Mouse (Mus musculus): Measurements from ENCODE around the gene Fyb2. TPM values are rescaled to one million over a fixed set of nuclear protein-coding genes. Genes with fewer than 3 reads are reported as not detected.

The Fyb2 gene
- total and polyA plus RNA-seq, 3 experiments, result 0.08 to 0.10 TPM; not detected in 1

DNA sequence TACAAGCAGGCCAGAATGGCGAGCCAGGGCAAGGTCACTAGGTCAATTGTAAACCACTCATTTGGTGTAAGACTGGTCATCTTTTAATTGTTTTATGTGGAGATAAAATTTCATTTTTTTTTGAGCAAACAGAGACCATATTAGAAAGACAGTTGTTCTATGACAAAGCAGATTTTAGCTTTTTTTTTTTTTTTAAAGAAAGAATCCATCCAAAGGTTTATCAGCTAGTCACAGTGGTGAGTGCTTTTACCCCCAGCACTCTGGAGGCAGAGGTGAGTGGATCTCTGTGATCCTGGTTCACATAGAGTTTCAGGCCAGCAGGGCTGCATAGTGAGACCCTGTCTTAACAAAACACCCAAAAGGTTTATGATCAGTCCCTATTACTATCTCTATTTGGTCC lies 31.2 kb downstream of the Fyb2 start (continued):
- TF ChIP-seq ETS1 (IDR thresholded peaks at IDR 0.05; ENCODE audit: low read depth, low read length) (no peak; the same call in 1 of the 2 replicates), CTCF (IDR thresholded peaks at IDR 0.05 in 2 of 3, conservative IDR thresholded peaks at IDR 0.05 in 1 of 3; ENCODE audit: control insufficient read depth in 1 of 3, insufficient read depth in 1 of 3, low read depth in 2 of 3, low read length in 3 of 3, poor library complexity in 1 of 3, severe bottlenecking in 1 of 3) (no peak), TCF12 (IDR thresholded peaks at IDR 0.05; ENCODE audit: low read depth, low read length) (peak; percentile 43; the same call in 1 of the 2 replicates), POLR2A (IDR thresholded peaks at IDR 0.05; ENCODE audit: control insufficient read depth in 1 of 2, insufficient read depth in 1 of 2, low read depth in 1 of 2, low read length in 2 of 2, poor library complexity in 1 of 2) (no peak), MYC (IDR thresholded peaks at IDR 0.05; ENCODE audit: low read depth, low read length) (no peak), NELFE (IDR thresholded peaks at IDR 0.05; ENCODE audit: low read depth, low read length) (no peak), NRF1 (IDR thresholded peaks at IDR 0.05; ENCODE audit: insufficient read depth, low read depth, low read length, poor library complexity, severe bottlenecking) (no peak), USF2 (IDR thresholded peaks at IDR 0.05; ENCODE audit: borderline replicate concordance in 1 of 2, insufficient read depth in 1 of 2, low read depth in 1 of 2, low read length in 2 of 2) (no peak), ZNF384 (IDR thresholded peaks at IDR 0.05; ENCODE audit: low read depth, low read length) (peak; percentile 88), ZKSCAN1 (IDR thresholded peaks at IDR 0.05; ENCODE audit: low read depth, low read length) (no peak), RCOR1 (IDR thresholded peaks at IDR 0.05; ENCODE audit: low read depth, low read length) (no peak), TBP (IDR thresholded peaks at IDR 0.05; ENCODE audit: low read depth, low read length) (no peak), MAX (IDR thresholded peaks at IDR 0.05; ENCODE audit: low read length) (no peak), SIN3A (IDR thresholded peaks at IDR 0.05; ENCODE audit: low read length) (no peak), ZC3H11A (IDR thresholded peaks at IDR 0.05; ENCODE audit: low read depth, low read length) (no peak), POLR2AphosphoS5 (IDR thresholded peaks at IDR 0.05; ENCODE audit: borderline replicate concordance, low read depth, low read length) (no peak), MYB (IDR thresholded peaks at IDR 0.05; ENCODE audit: low read depth, low read length) (0 out of 2 replicates have a peak, but pooled peaks have one; percentile 7), USF1 (IDR thresholded peaks at IDR 0.05; ENCODE audit: low read depth, low read length) (no peak), UBTF (IDR thresholded peaks at IDR 0.05; ENCODE audit: borderline replicate concordance, insufficient read depth, low read depth, low read length) (no peak), CHD1 (IDR thresholded peaks at IDR 0.05; ENCODE audit: low read depth, low read length) (no peak), SMC3 (IDR thresholded peaks at IDR 0.05; ENCODE audit: low read depth, low read length) (no peak), ELF1 (IDR thresholded peaks at IDR 0.05; ENCODE audit: low read depth, low read length) (no peak)

DNA sequence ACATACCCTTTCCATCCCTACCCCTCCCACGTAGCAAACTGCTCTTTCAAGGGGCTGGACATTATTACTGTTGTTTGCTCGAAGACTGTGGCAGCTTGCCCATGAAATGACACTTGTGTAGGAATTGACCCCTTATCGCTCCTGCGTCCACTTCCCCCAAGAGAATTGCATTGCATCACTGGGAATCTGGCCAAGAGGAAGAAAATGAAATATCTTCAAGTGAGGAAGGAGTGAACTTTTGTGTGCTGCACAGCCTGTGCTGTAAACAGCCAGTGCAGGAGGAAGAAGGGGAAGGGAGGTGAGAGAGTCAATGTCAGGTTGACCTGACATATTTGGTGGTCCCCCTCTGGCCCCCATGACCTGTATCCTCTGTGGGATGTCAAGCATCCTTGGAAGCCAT lies 35.6 kb downstream of the Fyb2 start:
- no peak overlapping the region for H3K4me3 ChIP-seq (ENCODE audit: control insufficient read depth in 1 of 2, insufficient read depth in 1 of 2, low read depth in 2 of 2, low read length in 2 of 2)
- peak; percentile 84 for DNase-seq (ENCODE audit: low read depth, low spot score)
- no peaks in the 10 kb centered on the region for H3K9me3 ChIP-seq (replicated peaks; ENCODE audit: insufficient read depth, low read length)

More for the DNA sequence above, 35.6 kb downstream of the Fyb2 start:
- Histone ChIP-seq H3K9ac (ENCODE audit: control insufficient read depth, low read depth, low read length, poor library complexity, severe bottlenecking) (no peak overlapping the region), H3K27me3 (ENCODE audit: control insufficient read depth in 1 of 2, insufficient read depth in 2 of 2, low read length in 2 of 2) (no peaks in the 10 kb centered on the region), H3K79me2 (ENCODE audit: control insufficient read depth, insufficient read depth, low read length, poor library complexity) (no peaks in the 10 kb centered on the region), H3K36me3 (ENCODE audit: control insufficient read depth in 1 of 2, insufficient read depth in 2 of 2, low read length in 2 of 2) (peaks cover 0 to 31% of the 10 kb centered on the region in 2 experiments; a peak in 2 of 4 replicates), H3K27ac (ENCODE audit: control insufficient read depth, low read depth, low read length) (peak overlapping the region; percentile 45; the same call in 1 of the 2 replicates), H3K4me1 (ENCODE audit: control insufficient read depth in 1 of 2, insufficient read depth in 2 of 2, low read length in 2 of 2) (peaks cover 8 to 29% of the 10 kb centered on the region in 2 experiments)
- TF ChIP-seq GATA1 (IDR thresholded peaks at IDR 0.05; ENCODE audit: low read depth, low read length) (peak; percentile 89), NRF1 (IDR thresholded peaks at IDR 0.05; ENCODE audit: insufficient read depth, low read depth, low read length, poor library complexity, severe bottlenecking) (no peak), ZKSCAN1 (IDR thresholded peaks at IDR 0.05; ENCODE audit: low read depth, low read length) (no peak), RCOR1 (IDR thresholded peaks at IDR 0.05; ENCODE audit: low read depth, low read length) (peak; percentile 55; the same call in 1 of the 2 replicates), TCF12 (IDR thresholded peaks at IDR 0.05; ENCODE audit: low read depth, low read length) (peak; percentile 61; the same call in 1 of the 2 replicates), MEF2A (IDR thresholded peaks at IDR 0.05; ENCODE audit: extremely low read depth, insufficient replicate concordance, low read depth, low read length, poor library complexity, severe bottlenecking) (no peak), SIN3A (IDR thresholded peaks at IDR 0.05; ENCODE audit: low read length) (peak; percentile 40; the same call in 1 of the 2 replicates), MYB (IDR thresholded peaks at IDR 0.05; ENCODE audit: low read depth, low read length) (peak; percentile 38; the same call in 1 of the 2 replicates), EP300 (IDR thresholded peaks at IDR 0.05; ENCODE audit: low read depth in 1 of 2, low read length in 2 of 2) (peak; percentile 78 to 90), ETS1 (IDR thresholded peaks at IDR 0.05; ENCODE audit: low read depth, low read length) (peak; percentile 96)
